Mouse (Mus musculus) bone marrow, adult 2 months (tissue): ENCODE results near the gene Dnaaf2.

Source experiments
- CTCF ChIP-seq: fragments of 200-500 bp; IDR thresholded peaks from 2 replicates; pipeline ENCODE4 v1.5.1; 2011; ENCODE audit warnings: low read length, control low read depth; ENCODE audit not compliant: control insufficient read depth, insufficient read depth
- POLR2A ChIP-seq: fragments of 200-500 bp; IDR thresholded peaks from 2 replicates; pipeline ENCODE4 v1.6.1; 2011; ENCODE audit warnings: low read depth, mild to moderate bottlenecking, control low read depth, low read length, borderline replicate concordance; ENCODE audit not compliant: control insufficient read depth

DNA sequence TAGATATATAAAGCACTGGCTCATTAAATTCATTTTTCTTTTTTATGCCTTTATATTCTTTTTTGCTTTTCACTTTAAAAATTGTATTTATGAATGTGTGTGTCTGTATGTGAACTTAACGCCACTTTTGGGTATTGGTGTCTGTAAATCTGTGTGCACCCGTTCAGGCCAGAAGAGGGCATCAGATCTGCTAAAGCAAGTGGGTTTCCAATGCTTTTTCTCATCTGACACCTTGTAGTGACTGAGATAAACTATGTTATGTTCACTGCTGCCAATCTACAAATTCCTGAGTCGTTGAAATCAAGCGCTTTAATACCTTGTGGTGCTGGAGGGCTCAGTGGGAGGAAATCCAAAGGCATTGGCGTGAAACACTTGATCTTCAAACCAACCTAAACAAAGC, 12.8 kb upstream of the Dnaaf2 start:
- TF ChIP-seq POLR2A = no peak
- TF ChIP-seq CTCF = no peak
